Mouse (Mus musculus) hindbrain, embryonic 12.5 days (tissue): ENCODE data around the gene Gata3. TPM values are rescaled to one million over a fixed set of nuclear protein-coding genes. Genes with fewer than 3 reads are reported as not detected.

ENCODE experiments used
- ATAC-seq: fragments of 200-750 bp; cut with Nextera tagmentation; 2 replicates; pipeline ENCODE4 v1.8.0; 2017; ENCODE audit warnings: moderate TSS enrichment; ENCODE audit not compliant: low FRiP score
- H3K27ac ChIP-seq: fragments of 300-500 bp; sonication (generic); 2 replicates; pipeline ENCODE4 v1.5.1; 2016; ENCODE audit warnings: mild to moderate bottlenecking
- H3K27me3 ChIP-seq: fragments of 300-500 bp; sonication (generic); 2 replicates; pipeline ENCODE4 v1.6.1; 2016; ENCODE audit warnings: mild to moderate bottlenecking
- H3K36me3 ChIP-seq: fragments of 300-500 bp; sonication (generic); 2 replicates; pipeline ENCODE4 v1.6.1; 2016; ENCODE audit warnings: mild to moderate bottlenecking
- H3K4me1 ChIP-seq: fragments of 300-500 bp; sonication (generic); 2 replicates; pipeline ENCODE4 v1.6.1; 2016
- H3K4me2 ChIP-seq: fragments of 300-500 bp; sonication (generic); replicated peaks from 2 replicates; pipeline ENCODE4 v1.6.1; 2016; ENCODE audit warnings: mild to moderate bottlenecking
- H3K4me3 ChIP-seq: fragments of 300-500 bp; sonication (generic); 2 replicates; pipeline ENCODE4 v1.5.1; 2016; ENCODE audit warnings: mild to moderate bottlenecking
- H3K9ac ChIP-seq: fragments of 300-500 bp; sonication (generic); 2 replicates; pipeline ENCODE4 v1.6.1; 2016; ENCODE audit warnings: mild to moderate bottlenecking, moderate library complexity
- H3K9me3 ChIP-seq: fragments of 300-500 bp; sonication (generic); replicated peaks from 2 replicates; pipeline ENCODE4 v1.6.1; 2016; ENCODE audit warnings: mild to moderate bottlenecking
- WGBS: fragments of 180-500 bp; shearing (Covaris S2); methylation state at CpG from one replicate; pipeline ENCODE4 v1.1.7; 2016; 5-methylcytosine and 5-hydroxymethylcytosine counted together
- polyA plus RNA-seq: library from polyadenylated mRNA; unstranded; fragments of >200 nt; fragmentation: Nextera tagmentation; extraction: Ambion mirVana; gene quantifications from 2 replicates; pipeline ENCODE4 v1.2.1, GENCODE M21; 2016

The Gata3 gene
- polyA plus RNA-seq, 1 experiment from 2014 or later, result 63.4 TPM

DNA sequence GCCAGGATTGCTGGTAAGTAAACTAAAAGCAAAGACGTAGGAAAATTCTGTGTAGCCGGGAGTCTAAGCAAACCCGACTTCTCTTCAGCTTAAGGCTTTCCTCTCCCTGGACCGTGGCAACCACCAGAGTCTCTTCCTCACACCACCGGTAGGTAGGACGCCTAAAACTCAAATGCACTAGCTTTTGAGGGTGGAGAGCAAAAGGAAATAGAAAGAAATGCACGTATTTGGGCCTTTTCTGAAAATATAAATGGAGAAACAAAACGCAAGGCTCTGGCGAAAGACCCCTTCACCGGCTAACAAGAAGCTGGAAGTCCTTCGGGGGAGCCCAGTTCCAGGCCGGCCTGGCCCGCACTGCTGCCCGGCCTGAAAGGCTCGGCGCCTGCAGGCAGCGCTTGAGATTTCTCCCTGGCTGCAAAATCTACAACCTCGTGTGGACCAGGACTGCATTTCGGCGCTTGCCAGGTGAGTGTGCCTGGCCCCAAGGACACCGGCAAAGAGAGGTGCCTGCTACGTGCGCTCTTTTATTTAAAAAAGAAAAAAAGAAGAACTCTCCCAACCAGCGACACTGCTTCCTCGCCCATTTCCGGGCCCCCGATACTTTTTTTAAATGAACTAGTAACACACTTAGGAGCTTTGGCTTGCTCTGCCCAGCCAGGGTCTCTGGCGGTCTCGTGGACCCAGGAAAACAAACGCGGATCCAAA, 13.1 kb downstream of the Gata3 start:
- peak overlapping the region; percentile 42 for H3K4me3 ChIP-seq
- no peak for ATAC-seq
- H3K4me2 ChIP-seq, result peak overlapping the region; percentile 77
- peaks cover 24% of the 10 kb centered on the region for H3K4me1 ChIP-seq
- H3K27ac ChIP-seq, result peak overlapping the region; percentile 69
- H3K9ac ChIP-seq, result peak overlapping the region; percentile 46
- H3K9me3 ChIP-seq, result no peaks in the 10 kb centered on the region
- H3K27me3 ChIP-seq, result peaks cover 82% of the 10 kb centered on the region
- H3K36me3 ChIP-seq, result no peaks in the 10 kb centered on the region
- WGBS, result 1% methylated on average over 31 of the region's 31 CpGs

DNA sequence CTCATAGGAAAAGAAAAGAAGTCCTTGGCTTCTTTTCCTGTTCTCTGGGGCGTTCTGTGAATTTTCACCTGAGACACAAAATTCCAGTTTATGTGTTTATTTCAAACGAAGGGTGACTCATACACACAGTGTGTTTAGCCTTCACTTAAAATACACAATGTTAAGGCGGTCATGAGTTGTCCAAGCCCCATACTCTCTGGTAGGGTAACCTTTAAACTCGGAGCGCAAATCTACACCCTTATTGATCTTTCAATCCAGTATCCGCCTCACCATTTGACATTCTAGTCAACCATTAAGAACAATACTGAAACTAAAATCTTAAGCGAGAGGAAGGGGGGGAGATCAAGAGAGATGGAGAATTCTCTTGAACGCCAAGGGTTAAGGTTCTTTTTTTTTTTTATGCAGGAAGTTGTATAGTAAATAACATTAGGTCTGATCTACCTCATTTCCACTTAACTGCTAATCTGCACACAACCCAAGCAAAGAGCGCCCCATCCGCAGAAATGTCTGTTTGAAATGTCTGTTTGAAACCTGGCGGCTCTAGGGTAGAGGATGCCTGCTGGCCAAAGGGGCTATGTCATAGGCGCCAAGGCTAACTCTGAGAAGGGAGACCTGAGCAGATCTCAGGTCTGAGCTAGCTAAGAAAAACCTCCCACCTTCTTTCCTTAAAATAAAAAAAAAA, 14.0 kb downstream of the Gata3 start:
- Histone ChIP-seq H3K27ac (0 out of 2 replicates have a peak overlapping the region, but pooled peaks have one; percentile 69), H3K27me3 (peaks cover 82% of the 10 kb centered on the region), H3K4me2 (peak overlapping the region; percentile 37; the same call in 1 of the 2 replicates), H3K4me1 (peaks cover 16% of the 10 kb centered on the region), H3K9me3 (no peaks in the 10 kb centered on the region), H3K9ac (no peak overlapping the region; the same call in 1 of the 2 replicates), H3K4me3 (peak overlapping the region; percentile 42), H3K36me3 (no peaks in the 10 kb centered on the region)
- no peak for ATAC-seq
- 4% methylated on average over 12 of the region's 12 CpGs for WGBS

GRCm38 (mm10) chr2:9875220-9875619, 14.6 kb downstream of the Gata3 start:
- WGBS, result 5% methylated on average over 4 of the region's 4 CpGs
- peaks cover 16% of the 10 kb centered on the region; the same call in 1 of the 2 replicates for H3K4me1 ChIP-seq
- peak overlapping the region; percentile 37 for H3K4me2 ChIP-seq
- no peak for ATAC-seq
- H3K9ac ChIP-seq, result peak overlapping the region; percentile 60; the same call in 1 of the 2 replicates
- peak overlapping the region; percentile 42 for H3K4me3 ChIP-seq
- peaks cover 85% of the 10 kb centered on the region for H3K27me3 ChIP-seq
- no peaks in the 10 kb centered on the region for H3K9me3 ChIP-seq
- no peaks in the 10 kb centered on the region for H3K36me3 ChIP-seq
- H3K27ac ChIP-seq, result peak overlapping the region; percentile 57; the same call in 1 of the 2 replicates

- Histone ChIP-seq H3K4me2 (peak overlapping the region; percentile 37), H3K27me3 (peaks cover 87% of the 10 kb centered on the region), H3K4me1 (peaks cover 15% of the 10 kb centered on the region; the same call in 1 of the 2 replicates), H3K9ac (peak overlapping the region; percentile 60), H3K4me3 (peak overlapping the region; percentile 42), H3K27ac (peak overlapping the region; percentile 57; the same call in 1 of the 2 replicates), H3K36me3 (no peaks in the 10 kb centered on the region), H3K9me3 (no peaks in the 10 kb centered on the region)
- WGBS, result 2% methylated on average over 37 of the region's 39 CpGs
- ATAC-seq, result no peak
Measured at GRCm38 (mm10) chr2:9874467-9875219, 15.2 kb downstream of the Gata3 start.

DNA sequence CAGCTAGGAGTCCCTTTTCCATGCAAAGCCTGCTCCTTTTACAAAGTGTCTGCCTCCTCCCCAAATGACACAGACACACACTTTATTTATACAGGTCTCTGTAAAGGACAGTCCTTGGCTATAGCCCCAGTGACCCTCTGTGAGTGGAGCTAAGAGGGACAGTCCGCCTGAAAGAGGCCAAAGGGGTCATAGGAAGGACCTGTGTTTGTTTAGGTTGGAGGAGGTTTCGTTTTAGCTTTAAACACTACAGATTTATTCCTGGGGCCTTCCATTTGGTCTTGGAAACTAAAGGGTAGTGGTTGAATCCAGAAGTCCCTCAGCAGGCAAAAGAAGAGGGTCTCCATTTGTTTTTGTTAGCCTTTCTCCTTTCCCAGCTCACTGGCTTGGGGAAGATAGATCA, 16.1 kb downstream of the Gata3 start:
- ATAC-seq, result no peak
- no peaks in the 10 kb centered on the region for H3K9me3 ChIP-seq
- H3K27ac ChIP-seq, result peak overlapping the region; percentile 57; the same call in 1 of the 2 replicates
- H3K4me3 ChIP-seq, result peak overlapping the region; percentile 42
- H3K4me1 ChIP-seq, result peaks cover 8% of the 10 kb centered on the region; the same call in 1 of the 2 replicates
- 12% methylated on average over 2 of the region's 2 CpGs for WGBS
- peak overlapping the region; percentile 60 for H3K9ac ChIP-seq
- H3K36me3 ChIP-seq, result no peaks in the 10 kb centered on the region
- H3K4me2 ChIP-seq, result peak overlapping the region; percentile 37
- peaks cover 81% of the 10 kb centered on the region for H3K27me3 ChIP-seq

DNA sequence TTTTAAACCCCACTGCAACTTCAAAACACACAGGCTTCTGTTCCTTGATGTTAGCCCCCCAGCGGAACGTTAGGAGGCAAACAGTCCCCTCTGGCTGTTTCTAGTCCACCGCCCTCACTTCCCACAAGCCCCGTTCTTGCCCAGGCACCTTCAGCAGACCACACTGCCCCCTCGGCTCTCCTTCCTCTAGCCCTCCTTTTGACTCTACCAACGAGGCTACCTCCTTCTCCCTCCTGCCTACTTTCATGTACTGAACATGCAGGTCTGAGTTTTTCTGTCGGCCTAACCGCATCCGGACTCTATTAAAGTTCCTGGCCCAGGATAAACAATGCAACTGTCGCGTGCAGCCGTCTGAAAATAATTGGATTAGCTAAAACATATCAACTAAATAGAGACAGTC, 17.2 kb downstream of the Gata3 start:
- H3K36me3 ChIP-seq, result no peaks in the 10 kb centered on the region
- H3K4me3 ChIP-seq, result peak overlapping the region; percentile 42
- peak overlapping the region; percentile 37 for H3K4me2 ChIP-seq
- peaks cover 75% of the 10 kb centered on the region for H3K27me3 ChIP-seq
- WGBS, result 2% methylated on average over 12 of the region's 12 CpGs
- H3K27ac ChIP-seq, result peak overlapping the region; percentile 8; the same call in 1 of the 2 replicates
- no peaks in the 10 kb centered on the region for H3K9me3 ChIP-seq
- ATAC-seq, result no peak
- H3K9ac ChIP-seq, result no peak overlapping the region
- 0 out of 2 replicates have a peak, but pooled peaks cover 5% of the 10 kb centered on the region for H3K4me1 ChIP-seq

DNA sequence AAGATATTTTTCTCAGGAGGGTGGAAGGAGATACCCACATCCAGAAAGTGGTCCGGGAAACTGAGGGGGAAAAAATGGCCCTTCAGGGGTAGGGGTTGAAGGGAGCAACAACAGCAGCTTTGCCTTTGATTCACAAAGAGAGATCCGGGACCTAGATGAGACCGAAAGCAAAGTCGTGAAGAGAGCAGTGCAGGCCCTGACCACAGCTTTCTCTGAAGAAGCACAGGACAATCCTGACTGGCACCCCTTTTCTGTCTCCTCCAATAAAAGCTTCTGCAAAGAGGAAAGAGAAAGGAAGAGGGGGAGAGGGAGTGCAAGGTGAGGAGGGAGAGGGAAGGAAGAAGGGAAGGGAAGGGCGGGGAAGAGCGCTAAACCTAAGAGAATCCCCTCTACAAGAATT, 18.0 kb downstream of the Gata3 start:
- H3K36me3 ChIP-seq, result no peaks in the 10 kb centered on the region
- peak overlapping the region; percentile 42; the same call in 1 of the 2 replicates for H3K4me3 ChIP-seq
- no peaks in the 10 kb centered on the region for H3K9me3 ChIP-seq
- H3K4me1 ChIP-seq, result 0 out of 2 replicates have a peak, but pooled peaks cover 3% of the 10 kb centered on the region
- H3K27me3 ChIP-seq, result peaks cover 71% of the 10 kb centered on the region
- H3K27ac ChIP-seq, result 0 out of 2 replicates have a peak overlapping the region, but pooled peaks have one; percentile 14
- peak overlapping the region; percentile 35 for H3K9ac ChIP-seq
- 10% methylated on average over 6 of the region's 6 CpGs for WGBS
- H3K4me2 ChIP-seq, result peak overlapping the region; percentile 37
- ATAC-seq, result no peak

GRCm38 (mm10) chr2:9871141-9871716, 18.6 kb downstream of the Gata3 start:
- H3K4me2 ChIP-seq, result peak overlapping the region; percentile 37
- peak overlapping the region; percentile 8; the same call in 1 of the 2 replicates for H3K4me3 ChIP-seq
- H3K4me1 ChIP-seq, result 0 out of 2 replicates have a peak, but pooled peaks cover 3% of the 10 kb centered on the region
- no peak overlapping the region for H3K27ac ChIP-seq
- no peaks in the 10 kb centered on the region for H3K36me3 ChIP-seq
- H3K27me3 ChIP-seq, result peaks cover 66% of the 10 kb centered on the region
- 19% methylated on average over 4 of the region's 4 CpGs for WGBS
- no peaks in the 10 kb centered on the region for H3K9me3 ChIP-seq
- 0 out of 2 replicates have a peak, but pooled peaks have one; percentile 33 for ATAC-seq
- H3K9ac ChIP-seq, result 0 out of 2 replicates have a peak overlapping the region, but pooled peaks have one; percentile 35

DNA sequence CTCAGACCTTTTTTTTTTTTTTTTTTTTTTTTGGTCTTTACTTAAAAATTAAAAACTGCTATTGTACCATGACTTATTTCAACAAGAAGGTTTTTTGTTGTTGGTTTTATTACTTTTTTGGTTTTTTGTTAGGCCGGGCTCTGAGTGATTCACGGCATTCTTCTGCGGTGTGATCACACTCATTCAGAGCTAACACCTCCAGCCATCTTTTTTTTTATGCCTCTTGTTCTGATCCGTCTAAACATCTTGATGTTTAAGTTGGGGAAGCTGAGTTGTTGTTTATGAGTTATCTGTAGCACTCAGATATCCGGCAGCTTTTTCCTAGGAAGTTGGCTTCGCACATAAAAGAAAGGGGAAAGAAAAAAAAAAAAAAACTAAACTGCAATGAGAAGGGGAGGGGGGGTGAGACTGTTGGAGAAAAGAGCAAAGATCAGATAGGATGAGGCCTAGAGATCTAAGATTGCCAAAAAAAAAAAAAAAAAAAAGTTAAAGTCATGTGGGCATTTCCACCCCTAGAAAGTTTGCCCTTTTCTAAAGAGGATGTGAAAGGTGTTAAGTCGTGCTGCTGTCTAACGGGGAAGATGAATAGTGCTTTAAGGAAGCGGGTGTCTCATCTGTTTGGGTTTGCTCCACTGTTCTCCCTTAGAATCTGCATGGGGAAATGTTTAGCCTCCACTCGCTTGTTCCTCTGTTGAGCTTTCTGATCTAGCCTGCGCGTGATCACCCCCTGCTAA, 22.6 kb downstream of the Gata3 start:
- Histone ChIP-seq H3K4me1 (no peaks in the 10 kb centered on the region), H3K27ac (no peak overlapping the region), H3K4me3 (no peak overlapping the region), H3K9me3 (no peaks in the 10 kb centered on the region), H3K36me3 (no peaks in the 10 kb centered on the region), H3K9ac (no peak overlapping the region), H3K4me2 (no peak overlapping the region), H3K27me3 (peaks cover 28% of the 10 kb centered on the region)
- 73% methylated on average over 12 of the region's 12 CpGs for WGBS
- ATAC-seq, result no peak

- Histone ChIP-seq H3K4me3 (no peak overlapping the region), H3K27me3 (no peaks in the 10 kb centered on the region; the same call in 1 of the 2 replicates), H3K36me3 (no peaks in the 10 kb centered on the region), H3K4me1 (no peaks in the 10 kb centered on the region), H3K4me2 (no peak overlapping the region), H3K9ac (no peak overlapping the region), H3K27ac (no peak overlapping the region), H3K9me3 (no peaks in the 10 kb centered on the region)
- no peak for ATAC-seq
- WGBS, result 86% methylated on average over 4 of the region's 5 CpGs
Measured at GRCm38 (mm10) chr2:9860698-9861097, 29.1 kb downstream of the Gata3 start.

DNA sequence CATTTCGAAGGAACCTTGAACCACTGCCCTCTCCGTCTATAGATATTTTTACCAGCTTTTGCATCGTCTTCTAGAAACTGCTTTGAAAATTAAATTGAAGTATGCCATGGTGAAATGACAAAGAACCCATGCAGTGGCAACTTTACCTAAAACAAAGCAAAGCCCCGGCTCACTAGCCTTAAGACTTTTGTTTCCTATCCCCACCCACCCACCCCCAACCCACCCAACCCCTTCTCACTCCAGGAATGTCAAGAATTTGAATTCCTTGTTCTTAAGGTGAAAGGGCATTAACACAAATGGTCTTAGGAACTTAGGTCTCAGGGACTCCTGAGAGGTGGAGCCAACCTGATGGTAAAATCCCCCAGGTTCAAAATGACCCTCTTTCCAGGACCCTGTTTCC, 34.0 kb downstream of the Gata3 start:
- H3K9me3 ChIP-seq, result no peaks in the 10 kb centered on the region
- no peaks in the 10 kb centered on the region for H3K36me3 ChIP-seq
- no peak overlapping the region for H3K27ac ChIP-seq
- H3K4me1 ChIP-seq, result peaks cover 5% of the 10 kb centered on the region; the same call in 1 of the 2 replicates
- no peaks in the 10 kb centered on the region; the same call in 1 of the 2 replicates for H3K27me3 ChIP-seq
- ATAC-seq, result no peak
- H3K4me2 ChIP-seq, result no peak overlapping the region
- no peak overlapping the region for H3K4me3 ChIP-seq
- WGBS, result 22% methylated on average over 4 of the region's 4 CpGs
- H3K9ac ChIP-seq, result no peak overlapping the region
